Mouse (Mus musculus): ENCODE data around the gene Casd1.
"Not testable (repeated sequence)": the region's sequence is repeated elsewhere in the genome, so short reads cannot be mapped to it uniquely, and the experiment has no call there.

Casd1 gene

GRCm38 (mm10) chr6:4617911-4618310, 17.3 kb downstream of the Casd1 start:
- no peak for DNase-seq

GRCm38 (mm10) chr6:4631464-4631863, 30.8 kb downstream of the Casd1 start:
- DNase-seq: no peak

- DNase-seq: no peak
Observed at GRCm38 (mm10) chr6:4633189-4633588, 32.5 kb downstream of the Casd1 start.

- DNase-seq: no peak
Observed at GRCm38 (mm10) chr6:4634804-4635203, 34.2 kb downstream of the Casd1 start.

- DNase-seq: no peak
Observed at GRCm38 (mm10) chr6:4642068-4642467, 41.4 kb downstream of the Casd1 start.

- DNase-seq: no peak
Observed at GRCm38 (mm10) chr6:4647351-4647750, 46.7 kb downstream of the Casd1 start.

GRCm38 (mm10) chr6:4652596-4653134, 52.0 kb downstream of the Casd1 start:
- DNase-seq: no peak

GRCm38 (mm10) chr6:4653741-4654140, 53.1 kb downstream of the Casd1 start:
- not testable (repeated sequence) for DNase-seq

GRCm38 (mm10) chr6:4655466-4655865, 54.8 kb downstream of the Casd1 start:
- DNase-seq: no peak

- DNase-seq: no peak
Observed at GRCm38 (mm10) chr6:4655924-4656323, 55.3 kb downstream of the Casd1 start.

- DNase-seq: no peak
Observed at GRCm38 (mm10) chr6:4658861-4659260, 58.2 kb downstream of the Casd1 start.

GRCm38 (mm10) chr6:4663516-4663915, 62.9 kb downstream of the Casd1 start:
- no peak for DNase-seq

- no peak for DNase-seq
Observed at GRCm38 (mm10) chr6:4664313-4664712, 63.7 kb downstream of the Casd1 start.

GRCm38 (mm10) chr6:4665154-4665553, 64.5 kb downstream of the Casd1 start:
- DNase-seq: no peak

- no peak for DNase-seq
Observed at GRCm38 (mm10) chr6:4677356-4677761, 76.7 kb downstream of the Casd1 start.

GRCm38 (mm10) chr6:4679981-4680380, 79.3 kb downstream of the Casd1 start:
- no peak for DNase-seq

- DNase-seq: no peak
Observed at GRCm38 (mm10) chr6:4680576-4680975, 79.9 kb downstream of the Casd1 start.

GRCm38 (mm10) chr6:4684706-4685340, 84.2 kb downstream of the Casd1 start:
- DNase-seq: no peak

GRCm38 (mm10) chr6:4690438-4690837, 89.8 kb downstream of the Casd1 start:
- no peak for DNase-seq
